17 mouse cellular contexts compared by ENCODE assay signal in genomic region chr4:61555887-61556286, GRCm38 (mm10). TPM values are rescaled to one million over a fixed set of nuclear protein-coding genes. Genes with fewer than 3 reads are reported as not detected.
A peak's percentile ranks its signal among the peaks of the same experiment; 100 is the strongest.
DNase-seq lines count a peak whose midpoint lies in the region; ATAC-seq and TF ChIP-seq lines count a peak whose summit lies in the region.
"Not testable (repeated sequence)": the region's sequence is repeated elsewhere in the genome, so short reads cannot be mapped to it uniquely, and the experiment has no call there.
"Had no signal": no experiment of that assay in that cellular context is flagged by ENCODE, and none has a peak within 500 bp of the region (broad histone marks: within the 10 kb centered on the region; RNA-seq: fewer than 3 reads in every experiment).

No protein-coding gene starts in this region.

- not testable (repeated sequence) for H3K27ac ChIP-seq in ES-E14 (ENCODE audit: insufficient read depth, low read depth, low read length, poor library complexity, severe bottlenecking); liver, postnatal 0 days (ENCODE audit: low read depth)

- ATAC-seq in liver, postnatal 0 days: not testable (repeated sequence)

- H3K4me1 ChIP-seq in ES-E14 (ENCODE audit: control insufficient read depth in 2 of 2, insufficient read depth in 2 of 2, low read length in 2 of 2, poor library complexity in 1 of 2); liver, postnatal 0 days (ENCODE audit: insufficient read depth): not testable (repeated sequence)

- 33% methylated on average over 2 of the region's 2 CpGs for WGBS in liver, postnatal 0 days (ENCODE audit: insufficient replicate concordance)

- not testable (repeated sequence) for H3K4me3 ChIP-seq in ES-E14 (ENCODE audit: insufficient read depth in 1 of 2, low read depth in 1 of 2, low read length in 2 of 2, poor library complexity in 1 of 2, severe bottlenecking in 1 of 2); liver, postnatal 0 days (ENCODE audit: low read depth, low read length)

- 0 out of 2 replicates have a peak, but pooled peaks have one; percentile 22 for TF ChIP-seq CTCF in brain, embryonic 14.5 days (IDR thresholded peaks at IDR 0.05; ENCODE audit: borderline replicate concordance, extremely low read depth, insufficient read depth, insufficient read length)
- peak; percentile 44 for TF ChIP-seq CTCF in liver, postnatal 0 days (IDR thresholded peaks at IDR 0.05; ENCODE audit: low read depth)

- H3K4me2 ChIP-seq in liver, postnatal 0 days (ENCODE audit: low read depth, low read length): not testable (repeated sequence)

- in situ Hi-C loops in ES-E14 (cut with MboI; ENCODE audit: low sequenced_read_pairs in 2 of 2, unreplicated experiment in 2 of 2): not testable (repeated sequence)

- H3K36me3 ChIP-seq in ES-E14 (ENCODE audit: control insufficient read depth, insufficient read depth, low read length, poor library complexity, severe bottlenecking); liver, postnatal 0 days (replicated peaks; ENCODE audit: insufficient read depth, low read length): not testable (repeated sequence)

- H3K9me3 ChIP-seq in ES-E14 (ENCODE audit: control insufficient read depth, insufficient read depth, low read depth, low read length); liver, postnatal 0 days (ENCODE audit: low read length): not testable (repeated sequence)

- H3K9ac ChIP-seq in ES-E14 (ENCODE audit: insufficient read depth, low read depth, low read length, poor library complexity, severe bottlenecking); liver, postnatal 0 days (replicated peaks): not testable (repeated sequence)

- not testable (repeated sequence) for TF ChIP-seq EP300 in liver, postnatal 0 days (IDR thresholded peaks at IDR 0.05; ENCODE audit: low read depth)

- TF ChIP-seq POLR2A in brain, embryonic 14.5 days (IDR thresholded peaks at IDR 0.05; ENCODE audit: borderline replicate concordance, extremely low read depth, insufficient read depth, insufficient read length, poor library complexity, severe bottlenecking): not testable (repeated sequence)

- not testable (repeated sequence) for H3K27me3 ChIP-seq in liver, postnatal 0 days (ENCODE audit: insufficient read depth, low read length)

- DNase-seq in ES-E14 (ENCODE audit: low read depth, low spot score): peak; percentile 17
- DNase-seq in brain, embryonic 14.5 days (ENCODE audit: low read depth); liver, postnatal 0 days: not testable (repeated sequence)
- DNase-seq in heart, adult 11 months: peak; percentile 66
- peak; percentile 81 for DNase-seq in kidney, adult 9 months
- DNase-seq in layer of hippocampus, postnatal 10 days (ENCODE audit: low spot score in 2 of 2): peak; percentile 11 to 21
- DNase-seq in right cerebral cortex, adult 2 months (ENCODE audit: low spot score in 2 of 2): peak; percentile 23 to 26
- DNase-seq in urinary bladder, postnatal 14 days (ENCODE audit: low spot score): peak; percentile 43

TF ChIP-seq in ES-E14, 5 proteins besides CTCF, POLR2A, EP300 and RAD21:
- TF ChIP-seq ZC3H11A (IDR thresholded peaks at IDR 0.05; ENCODE audit: borderline replicate concordance, low read depth, low read length): peak; percentile 32; the same call in 1 of the 2 replicates
TF ChIP-seq in ES-E14: peak in this region for 1; not testable (repeated sequence) for 4.

RNA-seq across cellular contexts. Expression of gene Mup16, which starts 36.6 kb away (rescaled TPM):
- total RNA-seq in ES-E14 (2012; rRNA removed): not detected in 2 replicates
- not detected in 2 replicates for polyA plus RNA-seq in brain, embryonic 14.5 days (2012; rRNA removed)
- not detected for total RNA-seq in layer of hippocampus, postnatal 10 days (2021)
- not detected in 2 replicates for polyA plus RNA-seq in liver, postnatal 0 days (2015; fragmentation: Nextera tagmentation; extraction: Ambion mirVana)
- total RNA-seq: heart, postnatal 36 days; left cerebral cortex, adult 8-10 months had no signal
- polyA plus RNA-seq: embryonic facial prominence, embryonic 12.5 days; forebrain, embryonic 10.5 days; inflammation-experienced regulatory T-cells, adult 6 months; liver, embryonic 11.5 days; midbrain, embryonic 15.5 days; neural tube, embryonic 12.5 days had no signal

RNA-seq across cellular contexts. Expression of gene Mup17, which starts 39.8 kb away (rescaled TPM):
- total RNA-seq in ES-E14 (2012; rRNA removed): not detected in 2 replicates
- polyA plus RNA-seq in brain, embryonic 14.5 days (2012; rRNA removed): not detected in 2 replicates
- total RNA-seq in layer of hippocampus, postnatal 10 days (2021): not detected
- not detected in 2 replicates for polyA plus RNA-seq in liver, postnatal 0 days (2015; fragmentation: Nextera tagmentation; extraction: Ambion mirVana)
- total RNA-seq: heart, adult 8-10 months; heart, postnatal 36 days; left cerebral cortex, adult 8-10 months had no signal
- polyA plus RNA-seq: embryonic facial prominence, embryonic 12.5 days; forebrain, embryonic 10.5 days; inflammation-experienced regulatory T-cells, adult 6 months; liver, embryonic 11.5 days; midbrain, embryonic 15.5 days; neural tube, embryonic 12.5 days had no signal
